Mouse (Mus musculus) midbrain, postnatal 0 days (tissue): Measurements from ENCODE around the gene Phactr1. TPM values are rescaled to one million over a fixed set of nuclear protein-coding genes. Genes with fewer than 3 reads are reported as not detected.
A peak's percentile ranks its signal among the peaks of the same experiment; 100 is the strongest.

ENCODE experiments used
- ATAC-seq: fragments of 200-750 bp; cut with Nextera tagmentation; 2 replicates; pipeline ENCODE4 v1.8.0; 2017; ENCODE audit warnings: moderate number of reproducible peaks, mild to moderate bottlenecking, moderate TSS enrichment, moderate library complexity; ENCODE audit not compliant: low FRiP score
- DNase-seq: peaks from one replicate; pipeline ENCODE4 v3.0.0-alpha.2; 2015; ENCODE audit warnings: low spot score
- H3K27ac ChIP-seq: fragments of 300-500 bp; sonication (generic); 2 replicates; pipeline ENCODE4 v1.5.1; 2014; ENCODE audit warnings: low read depth, mild to moderate bottlenecking, low read length, mixed read lengths
- H3K27me3 ChIP-seq: fragments of 300-500 bp; sonication (generic); 2 replicates; pipeline ENCODE4 v1.6.1; 2014; ENCODE audit warnings: low read length, control low read depth, mixed read lengths; ENCODE audit not compliant: insufficient read depth
- H3K36me3 ChIP-seq: fragments of 300-500 bp; sonication (generic); 2 replicates; pipeline ENCODE4 v1.6.1; 2014; ENCODE audit warnings: low read length, control low read depth, mixed read lengths; ENCODE audit not compliant: insufficient read depth
- H3K4me1 ChIP-seq: fragments of 300-500 bp; sonication (generic); 2 replicates; pipeline ENCODE4 v1.6.1; 2014; ENCODE audit warnings: mild to moderate bottlenecking, control low read depth, antibody characterized with exemption, low read length, mixed read lengths; ENCODE audit not compliant: insufficient read depth
- H3K4me2 ChIP-seq: fragments of 300-500 bp; sonication (generic); 2 replicates; pipeline ENCODE4 v1.6.1; 2014; ENCODE audit warnings: low read depth, mild to moderate bottlenecking, low read length, mixed read lengths; ENCODE audit not compliant: poor library complexity, severe bottlenecking
- H3K4me3 ChIP-seq: fragments of 300-500 bp; sonication (generic); 2 replicates; pipeline ENCODE4 v1.5.1; 2014; ENCODE audit warnings: low read depth, mild to moderate bottlenecking, low read length, moderate library complexity
- H3K9ac ChIP-seq: fragments of 300-500 bp; sonication (generic); replicated peaks from 2 replicates; pipeline ENCODE4 v1.6.1; 2014; ENCODE audit warnings: mild to moderate bottlenecking, low read length, moderate library complexity, mixed read lengths; ENCODE audit not compliant: poor library complexity, severe bottlenecking
- H3K9me3 ChIP-seq: fragments of 300-500 bp; sonication (generic); 2 replicates; pipeline ENCODE4 v1.6.1; 2016; ENCODE audit warnings: low read length, control low read depth
- CTCF ChIP-seq: IDR thresholded peaks from 2 replicates; pipeline ENCODE4 v1.5.1; 2016; ENCODE audit warnings: antibody characterized with exemption, mild to moderate bottlenecking
- WGBS: fragments of 180-500 bp; shearing (Covaris S2); extraction: QIAGEN DNeasy Blood & Tissue Kit; methylation state at CpG from one replicate; pipeline ENCODE4 v1.1.7; 2014; 5-methylcytosine and 5-hydroxymethylcytosine counted together
- polyA plus RNA-seq: library from polyadenylated mRNA; unstranded; fragments of >200 nt; fragmentation: Nextera tagmentation; extraction: Ambion mirVana; gene quantifications from 2 replicates; pipeline ENCODE4 v1.2.1, GENCODE M21; 2015
- total RNA-seq: library from RNA; depleted of rRNA; stranded (reverse); fragments of >200 nt; gene quantifications from 2 replicates; pipeline ENCODE4 v1.2.3, GENCODE M21; 2014

Phactr1 gene
- total and polyA plus RNA-seq, 2 experiments from 2014 or later = 53.9 to 73.7 TPM

DNA sequence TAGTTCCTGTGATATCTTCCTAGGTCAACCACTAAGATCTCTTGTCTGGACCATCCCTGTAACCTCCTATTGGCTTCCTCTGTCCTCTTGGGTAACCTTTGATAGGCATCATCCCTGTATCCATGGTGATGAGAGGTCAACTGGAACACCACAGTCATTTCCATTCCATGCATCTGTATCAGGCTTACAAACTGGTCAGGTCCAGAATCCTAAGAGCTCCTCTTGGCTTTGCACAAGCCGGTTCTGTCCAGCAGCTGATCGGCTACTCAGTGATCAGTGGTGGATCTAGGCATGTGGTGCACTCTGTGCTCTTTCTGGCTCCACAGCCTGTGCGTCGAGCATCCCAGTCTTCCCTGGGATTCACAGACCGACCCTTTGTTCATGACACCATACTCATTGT lies 309.1 kb downstream of the Phactr1 start:
- Histone ChIP-seq H3K4me3 (no peak overlapping the region), H3K9me3 (no peaks in the 10 kb centered on the region), H3K36me3 (no peaks in the 10 kb centered on the region), H3K4me2 (no peak overlapping the region), H3K4me1 (no peaks in the 10 kb centered on the region), H3K9ac (no peak overlapping the region), H3K27ac (no peak overlapping the region), H3K27me3 (no peaks in the 10 kb centered on the region)
- DNase-seq (no peak), ATAC-seq (no peak)
- WGBS = 93% methylated on average over 5 of the region's 5 CpGs
- TF ChIP-seq CTCF = no peak

GRCm38 (mm10) chr13:42990051-42990450 lies 309.6 kb downstream of the Phactr1 start:
- H3K36me3 ChIP-seq = no peaks in the 10 kb centered on the region
- no peak for TF ChIP-seq CTCF
- WGBS = 90% methylated on average over 3 of the region's 3 CpGs

DNA sequence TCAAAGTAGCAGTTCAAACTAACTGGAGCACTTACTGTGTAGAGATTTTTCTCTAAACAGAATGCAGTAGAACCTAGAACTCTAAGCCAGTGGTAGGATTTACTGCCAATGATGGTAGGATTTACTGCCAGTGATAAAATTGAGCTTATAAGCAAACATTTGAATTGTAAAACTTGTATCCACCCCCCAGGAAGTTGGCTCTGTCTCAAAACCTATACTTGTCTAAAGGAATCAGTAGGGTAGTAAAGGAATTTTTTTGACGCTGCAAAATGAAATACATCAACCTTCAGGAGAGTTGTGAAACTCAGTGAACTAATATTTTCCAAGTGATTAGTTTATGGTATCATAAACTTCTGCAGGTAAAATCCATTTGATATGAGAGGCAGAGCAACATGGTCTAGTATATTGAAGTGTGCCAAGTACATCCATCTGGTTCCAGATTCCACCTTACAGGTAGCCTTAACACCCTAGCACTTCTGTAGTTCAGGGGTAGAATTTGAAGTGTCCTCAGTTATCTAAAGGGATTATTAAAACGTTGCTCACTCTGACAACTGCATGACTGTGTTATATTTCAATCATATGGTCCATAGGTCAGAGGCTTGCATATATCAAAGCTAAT lies 310.2 kb downstream of the Phactr1 start:
- no peaks in the 10 kb centered on the region for H3K4me1 ChIP-seq
- no peak for TF ChIP-seq CTCF
- 73% methylated on average over 2 of the region's 2 CpGs for WGBS
- H3K27ac ChIP-seq = no peak overlapping the region
- H3K4me2 ChIP-seq = no peak overlapping the region
- H3K4me3 ChIP-seq = no peak overlapping the region
- no peaks in the 10 kb centered on the region for H3K9me3 ChIP-seq
- H3K9ac ChIP-seq = no peak overlapping the region
- H3K36me3 ChIP-seq = no peaks in the 10 kb centered on the region
- no peaks in the 10 kb centered on the region for H3K27me3 ChIP-seq
- DNase-seq = no peak
- ATAC-seq = no peak

More at GRCm38 (mm10) chr13:42990051-42990450, 309.6 kb downstream of the Phactr1 start:
- H3K4me3 ChIP-seq = no peak overlapping the region
- no peaks in the 10 kb centered on the region for H3K27me3 ChIP-seq
- H3K27ac ChIP-seq = no peak overlapping the region
- H3K9ac ChIP-seq = no peak overlapping the region
- H3K4me1 ChIP-seq = no peaks in the 10 kb centered on the region
- no peak for ATAC-seq
- no peaks in the 10 kb centered on the region for H3K9me3 ChIP-seq
- DNase-seq = no peak
- H3K4me2 ChIP-seq = no peak overlapping the region

DNA sequence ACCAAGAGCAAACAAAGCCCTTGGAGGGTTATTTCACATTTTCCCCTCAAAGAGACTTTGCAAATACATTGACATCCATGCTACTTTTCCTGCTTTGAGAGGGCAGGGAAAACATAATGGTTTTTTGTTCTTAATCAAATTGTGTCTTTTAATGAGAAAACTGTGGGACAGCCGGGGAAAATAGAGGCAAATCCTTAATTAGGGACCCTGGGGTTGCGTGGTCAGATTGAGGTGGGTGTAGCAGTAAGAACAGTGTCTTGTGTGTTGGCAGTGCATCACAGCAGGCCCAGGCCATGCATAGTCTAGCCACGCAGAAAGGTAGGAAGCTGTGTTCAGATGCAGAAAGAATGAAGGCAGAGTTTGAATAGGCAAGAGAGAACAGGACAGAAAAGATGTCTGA lies 310.7 kb downstream of the Phactr1 start:
- ATAC-seq (no peak), DNase-seq (no peak)
- no peaks in the 10 kb centered on the region for H3K4me1 ChIP-seq
- H3K4me3 ChIP-seq = no peak overlapping the region
- 76% methylated on average over 3 of the region's 3 CpGs for WGBS
- no peaks in the 10 kb centered on the region for H3K9me3 ChIP-seq
- H3K4me2 ChIP-seq = no peak overlapping the region
- no peaks in the 10 kb centered on the region for H3K36me3 ChIP-seq
- H3K27me3 ChIP-seq = no peaks in the 10 kb centered on the region
- TF ChIP-seq CTCF = no peak
- H3K27ac ChIP-seq = no peak overlapping the region
- no peak overlapping the region for H3K9ac ChIP-seq

- Histone ChIP-seq H3K27me3 (no peaks in the 10 kb centered on the region), H3K4me1 (no peaks in the 10 kb centered on the region), H3K9me3 (no peaks in the 10 kb centered on the region), H3K36me3 (no peaks in the 10 kb centered on the region), H3K4me3 (no peak overlapping the region), H3K4me2 (no peak overlapping the region), H3K27ac (no peak overlapping the region), H3K9ac (no peak overlapping the region)
- 57% methylated on average over 4 of the region's 4 CpGs for WGBS
- no peak for TF ChIP-seq CTCF
- ATAC-seq (no peak), DNase-seq (peak; percentile 47)
Measured at GRCm38 (mm10) chr13:42992306-42992705, 311.9 kb downstream of the Phactr1 start.

DNA sequence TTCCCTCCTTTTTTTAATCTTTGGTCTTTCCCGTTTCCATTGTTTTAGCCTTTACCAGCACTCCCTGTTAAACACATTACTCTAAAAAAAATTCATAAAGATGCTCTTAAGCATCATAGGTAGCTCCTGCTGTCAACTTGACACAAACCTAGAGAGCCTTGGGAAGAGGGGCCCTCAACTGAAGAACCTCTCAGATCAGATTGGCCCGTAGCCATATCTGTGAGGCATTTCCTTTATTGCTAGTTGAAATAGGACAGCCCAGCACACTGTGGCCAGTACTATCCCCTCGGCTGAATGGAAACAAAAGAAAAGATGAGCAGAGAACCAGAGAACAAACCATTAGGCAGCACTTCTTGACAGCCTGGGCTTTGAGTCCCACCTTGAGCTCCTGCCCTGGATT lies 313.9 kb downstream of the Phactr1 start:
- TF ChIP-seq CTCF = no peak
- H3K9me3 ChIP-seq = no peaks in the 10 kb centered on the region
- H3K4me3 ChIP-seq = no peak overlapping the region
- WGBS = 92% methylated on average over 3 of the region's 3 CpGs
- H3K36me3 ChIP-seq = no peaks in the 10 kb centered on the region
- no peak overlapping the region for H3K4me2 ChIP-seq
- H3K9ac ChIP-seq = no peak overlapping the region
- ATAC-seq (no peak), DNase-seq (no peak)
- H3K4me1 ChIP-seq = no peaks in the 10 kb centered on the region
- H3K27me3 ChIP-seq = no peaks in the 10 kb centered on the region
- H3K27ac ChIP-seq = no peak overlapping the region
